Mouse (Mus musculus): ENCODE measurements at regions not wholly inside any gene's neighbourhood (a gene's known extent, or its start where the extent isn't known, plus 50 kb on each side); places are given as distances from the start of the nearest gene placed in this dataset.
"Not testable (repeated sequence)": the region's sequence is repeated elsewhere in the genome, so short reads cannot be mapped to it uniquely, and the experiment has no call there.

- no peak for DNase-seq (ENCODE audit: low spot score in 2 of 2)
These were observed 288.6 kb upstream of the Arglu1 start for GRCm38 (mm10) chr8:8978969-8979368.

- DNase-seq (ENCODE audit: low spot score in 2 of 2): no peak
These were observed 283.4 kb upstream of the Arglu1 start for GRCm38 (mm10) chr8:8973769-8974168.

GRCm38 (mm10) chr8:8973334-8973733 lies 283.0 kb upstream of the Arglu1 start:
- DNase-seq (ENCODE audit: low spot score in 2 of 2): no peak

GRCm38 (mm10) chr8:8970776-8971175 lies 280.5 kb upstream of the Arglu1 start:
- DNase-seq (ENCODE audit: low spot score in 2 of 2): no peak

- DNase-seq (ENCODE audit: low spot score in 2 of 2): no peak
These were observed 280.0 kb upstream of the Arglu1 start for GRCm38 (mm10) chr8:8970346-8970745.

- no peak for DNase-seq (ENCODE audit: low spot score in 2 of 2)
These were observed 279.0 kb upstream of the Arglu1 start for GRCm38 (mm10) chr8:8969112-8969950.

- no peak for DNase-seq (ENCODE audit: low spot score in 2 of 2)
These were observed 276.3 kb upstream of the Arglu1 start for GRCm38 (mm10) chr8:8966658-8967048.

GRCm38 (mm10) chr8:8965983-8966657 lies 275.8 kb upstream of the Arglu1 start:
- no peak for DNase-seq (ENCODE audit: low spot score in 2 of 2)

GRCm38 (mm10) chr8:8960221-8960620 lies 269.9 kb upstream of the Arglu1 start:
- no peak for DNase-seq (ENCODE audit: low spot score in 2 of 2)

GRCm38 (mm10) chr8:8959787-8960093 lies 269.4 kb upstream of the Arglu1 start:
- DNase-seq (ENCODE audit: low spot score in 2 of 2): no peak

GRCm38 (mm10) chr8:8959021-8959786 lies 268.9 kb upstream of the Arglu1 start:
- DNase-seq (ENCODE audit: low spot score in 2 of 2): no peak

GRCm38 (mm10) chr8:8958140-8958539 lies 267.8 kb upstream of the Arglu1 start:
- DNase-seq (ENCODE audit: low spot score in 2 of 2): not testable (repeated sequence)

- DNase-seq (ENCODE audit: low spot score in 2 of 2): no peak
These were observed 261.9 kb upstream of the Arglu1 start for GRCm38 (mm10) chr8:8952212-8952611.

- no peak for DNase-seq (ENCODE audit: low spot score in 2 of 2)
These were observed 260.9 kb upstream of the Arglu1 start for GRCm38 (mm10) chr8:8951186-8951585.

- no peak for DNase-seq (ENCODE audit: low spot score in 2 of 2)
These were observed 257.3 kb upstream of the Arglu1 start for GRCm38 (mm10) chr8:8947516-8948161.

- DNase-seq (ENCODE audit: low spot score in 2 of 2): no peak
These were observed 252.7 kb upstream of the Arglu1 start for GRCm38 (mm10) chr8:8942991-8943390.

GRCm38 (mm10) chr8:8940899-8941298 lies 250.6 kb upstream of the Arglu1 start:
- DNase-seq (ENCODE audit: low spot score in 2 of 2): no peak

GRCm38 (mm10) chr8:8938536-8938935 lies 248.2 kb upstream of the Arglu1 start:
- DNase-seq (ENCODE audit: low spot score in 2 of 2): no peak

- DNase-seq (ENCODE audit: low spot score in 2 of 2): no peak
These were observed 242.1 kb upstream of the Arglu1 start for GRCm38 (mm10) chr8:8932466-8932865.

GRCm38 (mm10) chr8:8931746-8932145 lies 241.4 kb upstream of the Arglu1 start:
- no peak for DNase-seq (ENCODE audit: low spot score in 2 of 2)

- DNase-seq (ENCODE audit: low spot score in 2 of 2): no peak
These were observed 237.9 kb upstream of the Arglu1 start for GRCm38 (mm10) chr8:8928074-8928862.

Data from cerebellum, postnatal 4 days (tissue).